Mouse (Mus musculus) MEL (cell line): ENCODE results near the gene Poglut1.

Experiments used
- CHD2 ChIP-seq: IDR thresholded peaks from 2 replicates; pipeline ENCODE4 v1.6.1; 2011; ENCODE audit warnings: low read length, improper control_type of control experiment
- CTCF ChIP-seq, 3 experiments: IDR thresholded peaks in 2 of 3; conservative IDR thresholded peaks in 1 of 3; 2 replicates each; pipeline ENCODE4 v1.5.1; 2011 to 2012; ENCODE audit warnings: low read length in 3 of 3, low read depth in 2 of 3, mild to moderate bottlenecking in 2 of 3, improper control_type of control experiment in 1 of 3, inconsistent platforms in 1 of 3, mixed read lengths in 1 of 3, moderate library complexity in 1 of 3; ENCODE audit not compliant: control insufficient read depth in 1 of 3, insufficient read depth in 1 of 3, poor library complexity in 1 of 3, severe bottlenecking in 1 of 3
- EP300 ChIP-seq, 2 experiments: IDR thresholded peaks; 2 replicates each; pipeline ENCODE4 v1.6.1; 2011; ENCODE audit warnings: improper control_type of control experiment in 2 of 2, low read length in 2 of 2, low read depth in 1 of 2, mild to moderate bottlenecking in 1 of 2
- KAT2A ChIP-seq: conservative IDR thresholded peaks from 2 replicates; pipeline ENCODE4 v1.6.1; 2012; ENCODE audit warnings: low read depth, low read length, improper control_type of control experiment, inconsistent platforms
- MAFK ChIP-seq: IDR thresholded peaks from 2 replicates; pipeline ENCODE4 v1.6.1; 2011; ENCODE audit warnings: low read depth, mild to moderate bottlenecking, low read length, improper control_type of control experiment, borderline replicate concordance
- MXI1 ChIP-seq: IDR thresholded peaks from 2 replicates; pipeline ENCODE4 v1.6.1; 2011; ENCODE audit warnings: mild to moderate bottlenecking, low read depth, low read length, improper control_type of control experiment
- MYC ChIP-seq: IDR thresholded peaks from 2 replicates; pipeline ENCODE4 v1.6.1; 2011; ENCODE audit warnings: low read depth, mild to moderate bottlenecking, low read length, improper control_type of control experiment, moderate library complexity
- NRF1 ChIP-seq: IDR thresholded peaks from 2 replicates; pipeline ENCODE4 v1.6.1; 2014; ENCODE audit warnings: low read depth, mild to moderate bottlenecking, inconsistent platforms, low read length, improper control_type of control experiment, moderate library complexity; ENCODE audit not compliant: poor library complexity, insufficient read depth, severe bottlenecking
- POLR2A ChIP-seq, 2 experiments: IDR thresholded peaks; 2 replicates each; pipeline ENCODE4 v1.6.1; 2011 to 2012; ENCODE audit warnings: low read length in 2 of 2, mild to moderate bottlenecking in 2 of 2, control low read depth in 1 of 2, improper control_type of control experiment in 1 of 2, low read depth in 1 of 2, moderate library complexity in 1 of 2; ENCODE audit not compliant: control insufficient read depth in 1 of 2, insufficient read depth in 1 of 2, poor library complexity in 1 of 2
- TAL1 ChIP-seq: IDR thresholded peaks from 2 replicates; pipeline ENCODE4 v1.6.1; 2012; ENCODE audit warnings: mild to moderate bottlenecking, inconsistent platforms, low read length, moderate library complexity, mixed read lengths
- TBP ChIP-seq: IDR thresholded peaks from 2 replicates; pipeline ENCODE4 v1.8.0; 2011; ENCODE audit warnings: low read depth, low read length, improper control_type of control experiment
- ZKSCAN1 ChIP-seq: IDR thresholded peaks from 2 replicates; pipeline ENCODE4 v1.6.1; 2012; ENCODE audit warnings: low read depth, mild to moderate bottlenecking, inconsistent platforms, low read length, improper control_type of control experiment, moderate library complexity

- no peak for TF ChIP-seq TBP
- TF ChIP-seq POLR2A (IDR thresholded peaks at IDR 0.05; ENCODE audit: control insufficient read depth in 1 of 2, insufficient read depth in 1 of 2, low read depth in 1 of 2, low read length in 2 of 2, poor library complexity in 1 of 2), result no peak
- peak; percentile 82 to 98 (median 97) for TF ChIP-seq CTCF (IDR thresholded peaks at IDR 0.05 in 2 of 3, conservative IDR thresholded peaks at IDR 0.05 in 1 of 3; ENCODE audit: control insufficient read depth in 1 of 3, insufficient read depth in 1 of 3, low read depth in 2 of 3, low read length in 3 of 3, poor library complexity in 1 of 3, severe bottlenecking in 1 of 3)
- TF ChIP-seq EP300 (IDR thresholded peaks at IDR 0.05; ENCODE audit: low read depth in 1 of 2, low read length in 2 of 2), result no peak
- TF ChIP-seq TAL1, result no peak
- TF ChIP-seq MAFK, result no peak
- no peak for TF ChIP-seq MYC
- no peak for TF ChIP-seq NRF1
- no peak for TF ChIP-seq KAT2A
- no peak for TF ChIP-seq MXI1
- TF ChIP-seq CHD2, result no peak
- TF ChIP-seq ZKSCAN1, result no peak
Measured at GRCm38 (mm10) chr16:38506041-38506634, 43.9 kb downstream of the Poglut1 start.
